ENCODE assay signal across 8 mouse cellular contexts in the genomic region with DNA sequence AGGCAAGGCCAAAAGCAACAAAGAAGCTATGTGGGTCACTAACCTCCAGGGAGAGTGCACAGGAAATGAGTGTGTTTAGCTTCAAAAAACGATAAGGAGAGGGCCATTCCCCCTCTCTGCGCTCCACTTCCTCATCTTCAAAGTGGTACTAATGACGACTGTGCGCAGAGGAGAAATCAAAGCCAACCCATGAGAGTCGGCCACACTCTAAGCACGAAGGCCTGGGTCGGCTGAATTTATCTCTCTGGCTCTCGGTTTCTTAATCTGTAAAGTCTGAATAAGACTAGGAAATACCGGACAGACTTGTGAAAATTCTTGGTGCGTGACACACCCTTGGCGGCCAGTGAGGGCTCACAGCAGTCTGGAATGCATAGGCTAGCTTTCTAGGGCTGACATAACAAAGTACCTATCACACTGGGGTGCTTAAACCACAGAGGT.
DNase-seq lines count a peak whose midpoint lies in the region; ATAC-seq and TF ChIP-seq lines count a peak whose summit lies in the region.

No protein-coding gene starts in this region.

- H3K4me1 ChIP-seq in heart, postnatal 0 days (ENCODE audit: control insufficient read depth, insufficient read depth), result peaks cover 45% of the 10 kb centered on the region
- H3K4me1 ChIP-seq in limb, embryonic 15.5 days, result peaks cover 10% of the 10 kb centered on the region; the same call in 1 of the 2 replicates
- no peaks in the 10 kb centered on the region for H3K4me1 ChIP-seq in forebrain, embryonic 15.5 days

- peak overlapping the region; percentile 21; the same call in 1 of the 2 replicates for H3K4me2 ChIP-seq in heart, postnatal 0 days (ENCODE audit: low read depth, low read length)
- no peak overlapping the region for H3K4me2 ChIP-seq in limb, embryonic 15.5 days
- no peak overlapping the region for H3K4me2 ChIP-seq in forebrain, embryonic 15.5 days (replicated peaks)

- ATAC-seq in heart, postnatal 0 days (ENCODE audit: insufficient read depth, low read depth), result peak; percentile 75
- no peak for ATAC-seq in limb, embryonic 15.5 days (ENCODE audit: insufficient number of reproducible peaks, low FRiP score, low TSS enrichment, low read depth)
- ATAC-seq in forebrain, embryonic 15.5 days (replicated peaks), result no peak

- no peak overlapping the region for H3K9ac ChIP-seq in heart, postnatal 0 days (replicated peaks; ENCODE audit: low read depth, low read length)
- H3K9ac ChIP-seq in limb, embryonic 15.5 days, result no peak overlapping the region
- no peak overlapping the region for H3K9ac ChIP-seq in forebrain, embryonic 15.5 days (replicated peaks)

- H3K4me3 ChIP-seq in heart, postnatal 0 days (ENCODE audit: low read depth, low read length), result no peak overlapping the region
- H3K4me3 ChIP-seq in limb, embryonic 15.5 days, result no peak overlapping the region
- no peak overlapping the region for H3K4me3 ChIP-seq in forebrain, embryonic 15.5 days

- WGBS in heart, postnatal 0 days, result 13% methylated on average over 11 of the region's 11 CpGs
- WGBS in limb, embryonic 15.5 days, result 20% methylated on average over 11 of the region's 11 CpGs
- 83% methylated on average over 11 of the region's 11 CpGs for WGBS in forebrain, embryonic 15.5 days

- no peak for TF ChIP-seq CTCF in heart, postnatal 0 days (IDR thresholded peaks at IDR 0.05; ENCODE audit: low read depth)

- TF ChIP-seq EP300 in heart, postnatal 0 days (IDR thresholded peaks at IDR 0.05; ENCODE audit: low read depth), result 0 out of 2 replicates have a peak, but pooled peaks have one; percentile 57

- H3K9me3 ChIP-seq in heart, postnatal 0 days (replicated peaks; ENCODE audit: control insufficient read depth, low read length), result no peaks in the 10 kb centered on the region
- H3K9me3 ChIP-seq in limb, embryonic 15.5 days, result no peaks in the 10 kb centered on the region
- no peaks in the 10 kb centered on the region for H3K9me3 ChIP-seq in forebrain, embryonic 15.5 days

- no peaks in the 10 kb centered on the region for H3K27me3 ChIP-seq in heart, postnatal 0 days (ENCODE audit: control insufficient read depth, insufficient read depth, low read length)
- no peaks in the 10 kb centered on the region for H3K27me3 ChIP-seq in limb, embryonic 15.5 days
- no peaks in the 10 kb centered on the region for H3K27me3 ChIP-seq in forebrain, embryonic 15.5 days

- H3K27ac ChIP-seq in heart, postnatal 0 days (ENCODE audit: low read depth), result peak overlapping the region; percentile 65
- 0 out of 2 replicates have a peak overlapping the region, but pooled peaks have one; percentile 34 for H3K27ac ChIP-seq in limb, embryonic 15.5 days
- H3K27ac ChIP-seq in forebrain, embryonic 15.5 days (replicated peaks), result no peak overlapping the region

- H3K36me3 ChIP-seq in heart, postnatal 0 days (replicated peaks; ENCODE audit: control insufficient read depth, insufficient read depth, low read length), result no peaks in the 10 kb centered on the region
- no peaks in the 10 kb centered on the region for H3K36me3 ChIP-seq in limb, embryonic 15.5 days
- H3K36me3 ChIP-seq in forebrain, embryonic 15.5 days, result no peaks in the 10 kb centered on the region

- peak; percentile 22 for DNase-seq in 416B (ENCODE audit: low read depth)
- peak; percentile 83 for DNase-seq in NIH3T3 (ENCODE audit: low read depth)
- peak; percentile 82 for DNase-seq in heart, postnatal 0 days (ENCODE audit: low spot score)
- DNase-seq in skeletal muscle tissue, adult 2 months (ENCODE audit: low read depth, low spot score), result peak; percentile 1
- DNase-seq in layer of hippocampus, adult 9-10 months (ENCODE audit: low spot score), result no peak
- no peak for DNase-seq in gastrocnemius, postnatal 4 days (ENCODE audit: low spot score in 2 of 2)

Comparison
In these comparisons a context has a peak if more than half of its experiments do, and no peak if none do; other contexts are left out.
1. DNase-seq: peak in 416B (single experiment), NIH3T3 (single experiment), heart, postnatal 0 days (single experiment) and skeletal muscle tissue, adult 2 months (single experiment); none in layer of hippocampus, adult 9-10 months (single experiment) and gastrocnemius, postnatal 4 days (0 of 2).